Mouse (Mus musculus) adrenal gland (tissue): ENCODE data around the gene Cyb5r4.
"Not testable (repeated sequence)": the region's sequence is repeated elsewhere in the genome, so short reads cannot be mapped to it uniquely, and the experiment has no call there.

Experiments
- intact Hi-C: fragments of 180-260 bp; cut with DNase I; formaldehyde crosslinking; loops from one replicate; pipeline ENCODE4 v1.15.1; 2025

Gene Cyb5r4

GRCm38 (mm10) chr9:87015938-87016294 lies 5.9 kb upstream of the Cyb5r4 start:
- intact Hi-C loops = loop anchor here (10.0 kb wide), 1 partner anchor 131 kb away; the partner anchor contains the start of gene Snap91

- intact Hi-C loops = loop anchor here (5.0 kb wide), 1 partner anchor 222 kb away; no protein-coding TSS in a partner anchor
These were observed 4.0 kb downstream of the Cyb5r4 start for GRCm38 (mm10) chr9:87025764-87026163.

GRCm38 (mm10) chr9:87027423-87028084 lies 5.7 kb downstream of the Cyb5r4 start:
- intact Hi-C loops = loop anchor here (5.0 kb wide), 1 partner anchor 220 kb away; no protein-coding TSS in a partner anchor

DNA sequence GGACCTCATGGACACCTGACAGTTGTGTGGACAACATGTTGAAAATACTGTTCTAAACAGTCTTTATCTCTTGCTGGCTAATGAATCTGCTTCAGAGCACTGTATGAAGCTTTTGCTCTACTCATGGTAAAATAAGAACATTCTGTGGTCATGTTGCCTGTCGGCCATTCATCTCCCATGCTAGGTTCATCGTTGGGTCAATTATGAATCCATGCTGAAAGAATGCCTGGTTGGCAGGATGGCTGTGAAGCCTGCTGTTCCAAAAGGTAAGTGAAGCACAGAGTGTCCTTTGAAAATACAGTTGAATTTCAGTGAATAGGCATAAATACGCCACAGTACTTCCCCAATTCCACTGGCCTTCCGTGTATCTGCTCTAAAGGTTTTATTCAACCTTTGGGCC lies 10.4 kb downstream of the Cyb5r4 start:
- intact Hi-C loops = no loop called here

DNA sequence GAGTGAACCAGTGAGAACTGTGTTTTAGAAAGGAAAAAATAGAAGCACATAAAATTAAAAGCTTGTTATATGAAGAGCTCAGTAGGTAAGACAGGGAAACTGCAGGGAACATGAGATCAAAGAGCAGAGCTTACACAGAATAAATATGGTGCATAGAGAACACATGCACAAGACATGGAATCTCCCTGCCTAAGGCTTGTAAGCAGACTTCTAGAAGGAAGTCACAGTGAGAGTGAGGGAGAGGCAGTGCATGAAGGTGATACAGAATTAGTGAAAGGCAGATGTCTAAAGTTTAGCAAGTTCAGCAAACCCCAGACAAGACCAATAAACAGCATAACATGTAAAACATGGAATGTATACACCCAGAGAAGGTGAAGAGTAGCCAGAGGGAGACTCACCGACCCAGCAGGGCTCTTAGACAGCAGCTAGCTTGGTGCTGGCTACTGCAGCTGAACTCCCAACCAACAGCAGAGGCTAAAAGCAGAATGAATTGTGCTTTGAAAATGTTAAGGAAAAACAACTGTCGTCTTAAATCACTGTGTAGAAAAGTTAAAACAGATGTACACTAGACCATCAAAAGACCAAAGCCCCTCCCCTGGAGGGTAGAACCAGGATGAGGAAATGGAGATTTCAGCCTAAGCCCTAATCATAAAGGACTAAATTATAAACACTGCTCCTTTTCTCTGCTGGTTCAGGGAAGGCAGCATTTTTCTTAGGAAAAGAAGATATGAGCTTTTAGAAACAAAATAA lies 13.2 kb downstream of the Cyb5r4 start:
- intact Hi-C loops = no loop called here

DNA sequence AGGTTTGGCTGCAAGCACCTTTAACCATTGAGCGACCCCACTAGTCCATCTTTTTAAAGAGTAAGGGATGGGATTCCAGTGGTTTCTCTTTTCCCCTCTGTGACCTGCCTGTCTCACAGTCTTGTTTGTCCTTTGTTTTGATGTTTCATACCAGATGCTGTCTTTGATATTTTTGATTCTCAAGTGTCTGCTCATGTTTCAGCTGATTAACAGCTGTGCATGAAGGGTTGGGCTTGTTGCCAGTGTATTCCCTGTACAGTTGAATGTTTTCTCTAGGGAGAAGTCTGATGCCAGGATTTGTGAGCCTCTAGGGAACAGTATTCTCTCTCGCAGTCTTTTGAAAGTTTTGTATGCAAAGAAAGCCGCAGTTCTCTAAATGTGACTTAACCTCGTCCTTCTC lies 27.6 kb downstream of the Cyb5r4 start:
- intact Hi-C loops = no loop called here

- intact Hi-C loops = no loop called here
These were observed 33.9 kb downstream of the Cyb5r4 start for GRCm38 (mm10) chr9:87055547-87056235.

GRCm38 (mm10) chr9:87062337-87062736 lies 40.5 kb downstream of the Cyb5r4 start:
- intact Hi-C loops = no loop called here

DNA sequence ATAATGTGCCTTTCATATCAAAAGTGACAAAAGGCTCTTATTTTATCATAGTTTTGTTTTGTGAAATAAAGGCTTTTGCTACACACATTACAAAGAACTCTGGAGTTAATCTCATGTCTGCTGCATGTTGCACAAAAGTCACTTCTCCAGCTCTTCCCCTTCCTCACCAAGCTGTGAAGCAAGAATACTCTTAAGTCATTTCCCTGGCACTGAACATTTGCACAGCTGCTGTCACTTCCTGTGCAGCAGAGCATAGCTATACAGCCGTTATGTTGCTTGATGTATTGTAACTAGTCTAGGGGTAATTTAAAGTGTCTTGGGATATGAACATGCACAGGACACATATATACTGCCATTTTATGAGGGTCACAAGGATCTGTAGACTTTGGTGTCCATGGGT lies 46.3 kb downstream of the Cyb5r4 start:
- intact Hi-C loops = no loop called here

DNA sequence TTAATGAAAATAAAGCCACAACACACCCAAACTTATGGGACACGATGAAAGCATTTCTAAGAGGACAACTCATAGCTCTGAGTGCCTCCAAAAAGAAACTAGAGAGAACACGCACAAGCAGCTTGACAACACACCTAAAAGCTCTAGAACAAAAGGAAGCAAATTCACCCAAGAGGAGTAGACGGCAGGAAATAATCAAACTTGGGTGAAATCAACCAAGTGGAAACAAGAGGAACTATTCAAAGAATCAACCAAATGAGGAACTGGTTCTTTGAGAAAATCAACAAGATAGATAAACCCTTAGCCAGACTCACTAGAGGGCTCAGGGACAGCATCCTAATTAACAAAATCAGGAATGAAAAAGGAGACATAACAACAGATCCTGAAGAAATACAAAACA lies 49.8 kb downstream of the Cyb5r4 start:
- intact Hi-C loops = not testable (repeated sequence)

DNA sequence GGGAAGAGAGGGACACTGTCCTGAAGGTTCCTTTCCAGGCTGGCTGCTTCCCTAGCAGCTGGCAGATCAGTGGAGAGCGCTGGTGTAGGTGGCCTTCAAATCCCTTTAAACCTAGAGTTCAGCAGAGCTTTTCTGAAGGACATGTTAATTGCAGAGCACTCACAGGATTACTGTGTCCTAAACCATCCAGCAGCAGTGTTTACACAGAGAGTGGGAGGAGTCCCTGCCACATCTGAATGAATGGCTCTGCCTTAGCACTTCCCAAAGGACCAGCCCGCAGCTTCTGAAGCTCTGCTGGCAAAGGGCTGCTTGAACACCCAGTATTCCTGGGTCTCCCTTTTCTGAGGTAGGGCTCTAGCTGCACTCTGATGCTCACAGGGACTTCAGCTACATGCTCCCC lies 56.1 kb downstream of the Cyb5r4 start:
- intact Hi-C loops = no loop called here

DNA sequence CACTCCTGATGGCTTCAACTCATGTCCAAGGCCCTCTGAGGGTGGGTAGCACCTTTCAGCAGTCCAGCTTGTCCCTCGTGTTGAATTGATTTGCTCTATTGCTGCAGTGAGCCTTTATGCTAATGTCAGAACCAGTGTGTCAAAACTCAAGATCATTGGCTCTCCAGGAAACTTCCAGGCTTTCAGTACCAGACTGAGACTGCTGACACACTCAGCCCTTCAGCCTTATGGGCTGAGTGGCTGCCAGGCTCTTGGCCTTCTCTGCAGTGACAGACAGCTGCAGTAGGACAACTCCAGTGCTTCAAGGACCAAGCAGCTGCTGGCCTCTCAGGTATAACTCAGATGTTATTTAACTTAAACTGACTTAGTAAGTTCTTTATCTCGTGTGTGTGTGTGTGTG lies 57.7 kb downstream of the Cyb5r4 start:
- intact Hi-C loops = no loop called here

GRCm38 (mm10) chr9:87086991-87087390 lies 65.2 kb downstream of the Cyb5r4 start:
- intact Hi-C loops = no loop called here

DNA sequence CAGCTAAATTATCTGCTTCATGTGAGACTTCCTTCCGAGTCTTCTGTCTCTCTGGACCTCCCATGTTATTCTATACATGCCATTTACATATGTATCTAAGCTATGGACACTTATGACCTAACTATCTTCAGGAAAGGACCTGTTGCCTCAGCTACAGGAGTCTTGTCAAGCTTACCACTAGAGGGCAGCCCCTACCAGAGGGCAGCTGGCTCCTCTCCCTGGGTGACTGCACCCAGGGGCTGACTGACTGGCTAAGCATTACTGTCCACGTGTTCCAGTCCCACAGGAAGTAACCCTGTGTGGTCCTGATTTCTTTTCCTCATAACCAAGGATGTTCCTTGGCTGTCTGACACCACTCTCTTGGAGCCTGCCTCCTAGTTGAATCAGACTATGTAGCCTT lies 76.2 kb downstream of the Cyb5r4 start:
- intact Hi-C loops = loop anchor here (5.0 kb wide), 1 partner anchor 149 kb away; no protein-coding TSS in a partner anchor

GRCm38 (mm10) chr9:87115019-87115418 lies 93.2 kb downstream of the Cyb5r4 start:
- intact Hi-C loops = no loop called here

DNA sequence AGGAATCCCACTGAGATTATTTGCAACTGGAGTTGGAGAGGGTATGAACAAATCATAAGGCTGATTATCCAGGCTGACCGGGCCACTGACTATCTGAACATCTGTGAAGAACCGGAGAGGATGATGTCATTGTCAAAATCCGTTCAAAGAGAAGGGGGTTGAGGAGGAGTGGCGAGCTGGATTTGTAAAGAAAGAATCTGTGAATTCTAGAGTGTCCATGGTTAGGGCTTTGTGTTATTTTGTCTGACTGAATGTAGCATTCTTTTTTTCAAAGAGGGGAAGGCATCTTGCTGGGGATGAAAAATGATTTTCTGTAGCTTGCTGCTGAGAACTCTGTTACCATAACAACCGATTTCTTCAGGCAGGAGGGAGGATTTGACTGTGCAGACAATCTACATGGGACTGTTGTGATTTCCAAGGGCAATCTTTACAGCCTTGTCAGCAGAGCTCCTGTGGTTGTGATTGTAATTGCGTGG lies 93.7 kb downstream of the Cyb5r4 start:
- intact Hi-C loops = no loop called here

- intact Hi-C loops = no loop called here
These were observed 94.2 kb downstream of the Cyb5r4 start for GRCm38 (mm10) chr9:87115978-87116377.

GRCm38 (mm10) chr9:87118996-87119395 lies 97.2 kb downstream of the Cyb5r4 start:
- intact Hi-C loops = no loop called here

- intact Hi-C loops = no loop called here
These were observed 100.2 kb downstream of the Cyb5r4 start for GRCm38 (mm10) chr9:87121956-87122493.

DNA sequence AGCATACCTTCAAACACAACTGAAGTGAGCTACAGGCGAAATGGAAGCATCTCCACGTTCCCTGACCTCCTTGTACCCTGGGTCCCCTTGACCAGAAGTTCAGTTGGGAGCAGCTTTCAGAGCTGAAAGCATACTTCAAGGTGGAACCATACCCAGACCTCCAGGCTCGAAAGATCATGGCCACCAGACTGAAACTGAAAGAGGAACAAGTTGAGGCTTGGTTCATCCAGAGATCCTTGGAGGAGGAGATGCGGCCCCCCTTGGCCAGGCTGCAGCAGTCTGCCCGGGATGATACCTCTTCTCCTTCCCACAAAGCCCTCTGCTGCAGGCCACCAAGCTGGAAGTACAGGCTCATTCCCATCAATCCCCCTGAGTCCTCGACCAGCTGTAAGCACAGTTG lies 105.2 kb downstream of the Cyb5r4 start:
- intact Hi-C loops = not testable (repeated sequence)
